Mouse (Mus musculus) midbrain, postnatal 0 days (tissue): ENCODE results near the gene Tspyl4. TPM values are rescaled to one million over a fixed set of nuclear protein-coding genes. Genes with fewer than 3 reads are reported as not detected.
A peak's percentile ranks its signal among the peaks of the same experiment; 100 is the strongest.

ENCODE experiments used
- ATAC-seq: fragments of 200-750 bp; cut with Nextera tagmentation; 2 replicates; pipeline ENCODE4 v1.8.0; 2017; ENCODE audit warnings: moderate number of reproducible peaks, mild to moderate bottlenecking, moderate TSS enrichment, moderate library complexity; ENCODE audit not compliant: low FRiP score
- DNase-seq: peaks from one replicate; pipeline ENCODE4 v3.0.0-alpha.2; 2015; ENCODE audit warnings: low spot score
- H3K27ac ChIP-seq: fragments of 300-500 bp; sonication (generic); 2 replicates; pipeline ENCODE4 v1.5.1; 2014; ENCODE audit warnings: low read depth, mild to moderate bottlenecking, low read length, mixed read lengths
- H3K27me3 ChIP-seq: fragments of 300-500 bp; sonication (generic); 2 replicates; pipeline ENCODE4 v1.6.1; 2014; ENCODE audit warnings: low read length, control low read depth, mixed read lengths; ENCODE audit not compliant: insufficient read depth
- H3K36me3 ChIP-seq: fragments of 300-500 bp; sonication (generic); 2 replicates; pipeline ENCODE4 v1.6.1; 2014; ENCODE audit warnings: low read length, control low read depth, mixed read lengths; ENCODE audit not compliant: insufficient read depth
- H3K4me1 ChIP-seq: fragments of 300-500 bp; sonication (generic); 2 replicates; pipeline ENCODE4 v1.6.1; 2014; ENCODE audit warnings: mild to moderate bottlenecking, control low read depth, antibody characterized with exemption, low read length, mixed read lengths; ENCODE audit not compliant: insufficient read depth
- H3K4me2 ChIP-seq: fragments of 300-500 bp; sonication (generic); 2 replicates; pipeline ENCODE4 v1.6.1; 2014; ENCODE audit warnings: low read depth, mild to moderate bottlenecking, low read length, mixed read lengths; ENCODE audit not compliant: poor library complexity, severe bottlenecking
- H3K4me3 ChIP-seq: fragments of 300-500 bp; sonication (generic); 2 replicates; pipeline ENCODE4 v1.5.1; 2014; ENCODE audit warnings: low read depth, mild to moderate bottlenecking, low read length, moderate library complexity
- H3K9ac ChIP-seq: fragments of 300-500 bp; sonication (generic); replicated peaks from 2 replicates; pipeline ENCODE4 v1.6.1; 2014; ENCODE audit warnings: mild to moderate bottlenecking, low read length, moderate library complexity, mixed read lengths; ENCODE audit not compliant: poor library complexity, severe bottlenecking
- H3K9me3 ChIP-seq: fragments of 300-500 bp; sonication (generic); 2 replicates; pipeline ENCODE4 v1.6.1; 2016; ENCODE audit warnings: low read length, control low read depth
- CTCF ChIP-seq: IDR thresholded peaks from 2 replicates; pipeline ENCODE4 v1.5.1; 2016; ENCODE audit warnings: antibody characterized with exemption, mild to moderate bottlenecking
- WGBS: fragments of 180-500 bp; shearing (Covaris S2); extraction: QIAGEN DNeasy Blood & Tissue Kit; methylation state at CpG from one replicate; pipeline ENCODE4 v1.1.7; 2014; 5-methylcytosine and 5-hydroxymethylcytosine counted together
- polyA plus RNA-seq: library from polyadenylated mRNA; unstranded; fragments of >200 nt; fragmentation: Nextera tagmentation; extraction: Ambion mirVana; gene quantifications from 2 replicates; pipeline ENCODE4 v1.2.1, GENCODE M21; 2015
- total RNA-seq: library from RNA; depleted of rRNA; stranded (reverse); fragments of >200 nt; gene quantifications from 2 replicates; pipeline ENCODE4 v1.2.3, GENCODE M21; 2014

Tspyl4 gene
- total and polyA plus RNA-seq, 2 experiments from 2014 or later = 510 to 579 TPM

GRCm38 (mm10) chr10:34271681-34272080 is 25.6 kb upstream of the Tspyl4 start:
- Histone ChIP-seq H3K27me3 (no peaks in the 10 kb centered on the region), H3K4me3 (no peak overlapping the region), H3K4me1 (no peaks in the 10 kb centered on the region), H3K9me3 (no peaks in the 10 kb centered on the region), H3K27ac (no peak overlapping the region), H3K4me2 (no peak overlapping the region), H3K9ac (no peak overlapping the region), H3K36me3 (no peaks in the 10 kb centered on the region)
- DNase-seq (peak; percentile 51), ATAC-seq (no peak)
- no peak for TF ChIP-seq CTCF
- 56% methylated on average over 7 of the region's 7 CpGs for WGBS

GRCm38 (mm10) chr10:34280591-34281175 is 16.6 kb upstream of the Tspyl4 start:
- no peak overlapping the region for H3K9ac ChIP-seq
- H3K27ac ChIP-seq = no peak overlapping the region
- WGBS = 28% methylated on average over 13 of the region's 13 CpGs

GRCm38 (mm10) chr10:34281211-34281961 is 15.9 kb upstream of the Tspyl4 start:
- Histone ChIP-seq H3K4me2 (peak overlapping the region; percentile 88), H3K9me3 (no peaks in the 10 kb centered on the region), H3K4me3 (peak overlapping the region; percentile 100), H3K27ac (peak overlapping the region; percentile 90), H3K9ac (peak overlapping the region; percentile 96), H3K4me1 (peaks cover 9% of the 10 kb centered on the region; the same call in 1 of the 2 replicates), H3K36me3 (no peaks in the 10 kb centered on the region), H3K27me3 (no peaks in the 10 kb centered on the region)
- ATAC-seq = peak; percentile 47
- peak; percentile 40 for DNase-seq
- no peak for TF ChIP-seq CTCF
- 18% methylated on average over 14 of the region's 14 CpGs for WGBS

More at GRCm38 (mm10) chr10:34280591-34281175, 16.6 kb upstream of the Tspyl4 start:
- peak overlapping the region; percentile 88 for H3K4me2 ChIP-seq
- H3K4me3 ChIP-seq = peak overlapping the region; percentile 27
- peak; percentile 93 for TF ChIP-seq CTCF
- H3K27me3 ChIP-seq = no peaks in the 10 kb centered on the region
- H3K36me3 ChIP-seq = no peaks in the 10 kb centered on the region
- H3K4me1 ChIP-seq = peaks cover 9% of the 10 kb centered on the region; the same call in 1 of the 2 replicates
- peak; percentile 88 for DNase-seq
- no peaks in the 10 kb centered on the region for H3K9me3 ChIP-seq
- ATAC-seq = 0 out of 2 replicates have a peak, but pooled peaks have one; percentile 6

- peak within 1 kb of the TSS; percentile 100 for H3K4me3 ChIP-seq
- peak; percentile 98 for ATAC-seq
- H3K9ac ChIP-seq = peak within 1 kb of the TSS; percentile 96
- H3K4me2 ChIP-seq = peak within 1 kb of the TSS; percentile 88
- peak; percentile 98 for DNase-seq
- H3K9me3 ChIP-seq = no peaks in the 10 kb centered on the region
- no peak for TF ChIP-seq CTCF
- H3K27me3 ChIP-seq = no peaks in the 10 kb centered on the region
- peaks cover 9% of the 10 kb centered on the region; the same call in 1 of the 2 replicates for H3K4me1 ChIP-seq
- H3K36me3 ChIP-seq = no peaks in the 10 kb centered on the region
- under 1% methylated on average over 31 of the region's 38 CpGs for WGBS
- H3K27ac ChIP-seq = peak within 1 kb of the TSS; percentile 90
These were observed 15.3 kb upstream of the Tspyl4 start, which contains the start of gene Tspyl1 for GRCm38 (mm10) chr10:34281962-34282388. Tspyl1 (plus strand) TSS chr10:34282190.

- Histone ChIP-seq H3K9me3 (no peaks in the 10 kb centered on the region), H3K4me1 (peaks cover 9% of the 10 kb centered on the region; the same call in 1 of the 2 replicates), H3K27me3 (no peaks in the 10 kb centered on the region), H3K4me2 (peak overlapping the region; percentile 88), H3K27ac (peak overlapping the region; percentile 90), H3K9ac (peak overlapping the region; percentile 96), H3K4me3 (peak overlapping the region; percentile 100), H3K36me3 (0 out of 2 replicates have a peak, but pooled peaks cover 6% of the 10 kb centered on the region)
- WGBS = 4% methylated on average over 47 of the region's 47 CpGs
- DNase-seq (peak; percentile 45), ATAC-seq (peak; percentile 48)
- no peak for TF ChIP-seq CTCF
These were observed 14.6 kb upstream of the Tspyl4 start for GRCm38 (mm10) chr10:34282420-34283238.
